Mouse (Mus musculus): ENCODE measurements around the gene Scrt2. TPM values are rescaled to one million over a fixed set of nuclear protein-coding genes. Genes with fewer than 3 reads are reported as not detected.
A peak's percentile ranks its signal among the peaks of the same experiment; 100 is the strongest.

The Scrt2 gene
- total RNA-seq, 2 experiments from 2014 or later = not detected

GRCm38 (mm10) chr2:152077337-152077736 is 4.0 kb upstream of the Scrt2 start:
- no peak for ATAC-seq (replicated peaks; ENCODE audit: low FRiP score, poor library complexity, severe bottlenecking)

DNA sequence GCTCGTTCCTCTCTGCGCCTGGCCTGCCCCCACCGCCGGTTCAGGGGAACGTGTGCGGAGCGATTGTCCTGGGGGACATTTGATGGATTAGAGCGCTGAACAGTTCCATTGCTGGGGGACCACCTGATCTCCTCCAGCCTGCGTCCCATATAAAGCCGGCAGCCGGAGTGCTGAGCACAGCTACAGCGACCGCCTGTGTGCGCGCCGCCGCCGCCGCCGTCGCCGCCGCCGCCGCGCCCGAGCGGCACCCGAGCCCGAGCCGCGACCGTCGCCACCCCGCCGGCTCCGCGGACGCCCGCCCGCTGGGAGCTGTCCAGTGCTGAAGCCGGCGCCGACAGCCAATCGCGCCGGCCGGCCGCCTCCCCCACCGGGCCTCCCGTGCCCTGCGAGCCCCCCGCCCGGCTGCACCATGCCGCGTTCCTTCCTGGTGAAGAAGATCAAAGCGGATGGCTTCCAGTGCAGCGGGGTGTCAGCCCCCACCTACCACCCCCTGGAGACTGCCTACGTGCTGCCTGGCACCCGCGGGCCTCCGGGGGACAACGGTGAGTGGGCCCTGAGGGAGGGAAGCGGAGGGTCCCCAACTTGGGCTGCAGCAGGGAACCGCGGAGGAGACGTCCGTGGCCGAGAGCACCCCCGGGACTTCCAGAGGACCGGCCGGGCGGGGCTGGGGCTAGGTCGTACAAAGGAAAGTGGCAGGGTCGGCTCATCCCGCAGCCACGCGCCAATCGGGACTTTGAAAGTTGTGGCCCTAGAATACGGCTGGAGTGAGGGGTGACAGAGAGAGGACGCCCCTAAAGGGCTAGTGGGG is 516 bp downstream of the Scrt2 start:
- ATAC-seq (replicated peaks; ENCODE audit: low FRiP score, poor library complexity, severe bottlenecking) = no peak

- no peak for ATAC-seq (replicated peaks; ENCODE audit: low FRiP score, poor library complexity, severe bottlenecking)
Observed at GRCm38 (mm10) chr2:152082456-152083285, 1.3 kb downstream of the Scrt2 start.

- ATAC-seq (replicated peaks; ENCODE audit: low FRiP score, poor library complexity, severe bottlenecking) = no peak
Observed at GRCm38 (mm10) chr2:152083411-152083810, 2.1 kb downstream of the Scrt2 start.

GRCm38 (mm10) chr2:152084298-152084697 is 3.0 kb downstream of the Scrt2 start:
- ATAC-seq (replicated peaks; ENCODE audit: low FRiP score, poor library complexity, severe bottlenecking) = no peak

DNA sequence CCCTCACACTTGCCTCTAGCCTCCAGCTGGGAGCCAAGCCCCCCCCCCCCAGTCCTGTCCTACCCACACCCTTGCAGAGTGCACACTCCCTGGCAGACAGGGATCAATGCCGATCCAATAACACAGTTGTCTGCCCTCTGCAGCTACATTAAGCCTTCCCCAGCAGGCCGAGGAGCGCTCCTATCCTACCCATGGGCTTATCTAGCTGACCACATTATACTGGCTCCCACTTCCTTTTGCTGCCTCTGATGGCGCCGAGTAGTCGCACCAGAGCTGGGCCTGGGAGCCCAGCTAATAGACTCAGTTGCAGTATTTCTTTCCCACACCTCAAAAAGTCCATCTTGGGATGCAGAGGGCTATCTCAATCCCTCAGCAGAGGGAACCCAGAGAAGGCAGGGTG is 4.1 kb downstream of the Scrt2 start:
- ATAC-seq (replicated peaks; ENCODE audit: low FRiP score, poor library complexity, severe bottlenecking) = no peak

- ATAC-seq (replicated peaks; ENCODE audit: low FRiP score, poor library complexity, severe bottlenecking) = no peak
Observed at GRCm38 (mm10) chr2:152086451-152086850, 5.1 kb downstream of the Scrt2 start.

GRCm38 (mm10) chr2:152087111-152087510 is 5.8 kb downstream of the Scrt2 start:
- no peak for ATAC-seq (replicated peaks; ENCODE audit: low FRiP score, poor library complexity, severe bottlenecking)

DNA sequence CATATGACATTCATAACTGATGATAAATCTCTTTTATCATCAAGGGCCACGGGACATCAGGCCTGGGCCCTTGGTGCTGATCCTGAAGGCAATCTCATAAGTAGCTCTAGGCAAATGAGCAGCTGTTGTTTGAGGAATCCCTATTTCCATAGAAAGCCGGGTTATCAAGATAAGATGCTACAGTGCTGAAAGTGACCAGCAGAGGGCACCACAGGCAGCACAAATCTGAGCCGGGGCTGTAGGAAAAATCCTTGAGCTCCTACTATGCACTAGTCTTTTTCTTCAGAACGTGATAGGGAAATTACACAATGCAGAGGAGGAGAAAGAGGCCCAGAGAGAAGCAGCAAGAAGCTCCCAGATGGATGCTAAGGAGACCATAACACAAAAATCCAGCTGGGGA is 7.7 kb downstream of the Scrt2 start:
- ATAC-seq (replicated peaks; ENCODE audit: low FRiP score, poor library complexity, severe bottlenecking) = peak; percentile 65; the same call in 1 of the 2 replicates

- ATAC-seq (replicated peaks; ENCODE audit: low FRiP score, poor library complexity, severe bottlenecking) = no peak
Observed at GRCm38 (mm10) chr2:152089581-152089980, 8.3 kb downstream of the Scrt2 start.

- no peak for ATAC-seq (replicated peaks; ENCODE audit: low FRiP score, poor library complexity, severe bottlenecking)
Observed at GRCm38 (mm10) chr2:152090486-152090885, 9.2 kb downstream of the Scrt2 start.

GRCm38 (mm10) chr2:152091342-152092056 is 10.2 kb downstream of the Scrt2 start:
- ATAC-seq (replicated peaks; ENCODE audit: low FRiP score, poor library complexity, severe bottlenecking) = no peak

GRCm38 (mm10) chr2:152092927-152093326 is 11.6 kb downstream of the Scrt2 start:
- no peak for ATAC-seq (replicated peaks; ENCODE audit: low FRiP score, poor library complexity, severe bottlenecking)

GRCm38 (mm10) chr2:152093356-152093792 is 12.0 kb downstream of the Scrt2 start:
- no peak for ATAC-seq (replicated peaks; ENCODE audit: low FRiP score, poor library complexity, severe bottlenecking)

DNA sequence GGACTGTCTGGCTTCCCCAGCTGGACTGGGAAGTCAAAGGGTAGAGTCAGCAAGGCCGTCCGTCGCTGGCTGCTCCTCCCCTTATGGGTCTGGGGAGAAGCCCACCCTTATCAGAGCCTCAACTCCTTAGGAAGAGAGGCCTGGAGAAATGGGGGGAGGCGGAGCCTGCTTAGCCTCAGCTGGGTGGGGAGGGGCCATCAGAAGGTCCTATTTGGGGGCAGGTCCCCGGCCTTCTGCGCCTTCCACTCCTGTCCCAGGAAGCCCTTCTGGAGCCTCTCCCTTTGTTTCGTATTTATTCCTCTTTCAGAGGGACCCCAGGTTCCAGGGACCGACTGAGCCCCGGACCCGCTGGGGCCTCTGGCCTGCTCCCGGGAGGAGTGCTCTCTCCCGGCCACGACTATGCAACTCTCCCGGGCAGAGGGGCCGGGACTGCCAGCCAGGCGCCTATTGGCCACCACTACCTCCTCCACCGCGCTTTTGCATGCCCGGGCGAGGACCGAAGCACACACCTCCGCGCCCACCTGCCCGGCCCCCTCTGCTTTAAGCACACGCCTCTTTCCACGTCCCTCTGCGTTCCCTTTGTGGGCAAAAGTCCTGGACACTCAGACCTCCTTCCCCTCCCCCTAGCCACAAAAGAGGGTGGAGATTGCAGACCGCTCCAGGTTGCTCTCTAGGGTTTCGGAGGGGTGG is 13.7 kb downstream of the Scrt2 start:
- no peak for ATAC-seq (replicated peaks; ENCODE audit: low FRiP score, poor library complexity, severe bottlenecking)

GRCm38 (mm10) chr2:152096922-152097321 is 15.6 kb downstream of the Scrt2 start:
- ATAC-seq (replicated peaks; ENCODE audit: low FRiP score, poor library complexity, severe bottlenecking) = no peak

- ATAC-seq (replicated peaks; ENCODE audit: low FRiP score, poor library complexity, severe bottlenecking) = no peak
Observed at GRCm38 (mm10) chr2:152097916-152098315, 16.6 kb downstream of the Scrt2 start.

GRCm38 (mm10) chr2:152099538-152099937 is 18.2 kb downstream of the Scrt2 start:
- no peak for ATAC-seq (replicated peaks; ENCODE audit: low FRiP score, poor library complexity, severe bottlenecking)

DNA sequence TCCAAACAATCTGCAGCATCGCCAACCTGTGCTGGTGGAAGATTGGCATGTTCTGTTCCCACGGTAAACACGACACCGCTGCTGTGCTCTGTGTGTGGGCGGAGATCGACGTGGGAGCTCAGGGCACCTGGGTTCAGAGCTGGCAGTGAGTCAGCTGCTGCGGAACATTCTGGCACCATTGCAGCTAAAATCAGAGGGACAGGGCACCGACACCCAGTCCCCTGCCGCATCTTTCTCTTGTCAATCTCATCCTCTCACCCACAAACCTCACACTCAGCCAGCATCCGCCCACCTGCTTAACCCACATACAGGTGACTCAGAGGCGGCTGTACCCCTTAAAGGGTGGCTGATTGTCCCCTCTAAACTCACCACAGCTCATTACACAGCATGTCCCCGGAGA is 20.4 kb downstream of the Scrt2 start:
- no peak for ATAC-seq (replicated peaks; ENCODE audit: low FRiP score, poor library complexity, severe bottlenecking)

- ATAC-seq (replicated peaks; ENCODE audit: low FRiP score, poor library complexity, severe bottlenecking) = no peak
Observed at GRCm38 (mm10) chr2:152102369-152102768, 21.0 kb downstream of the Scrt2 start.

Data from erythroblast, adult 5-6 weeks (primary cell).